Mouse (Mus musculus) C3H10T1/2 (cell line): Measurements from ENCODE around the gene Tmem150c. TPM values are rescaled to one million over a fixed set of nuclear protein-coding genes. Genes with fewer than 3 reads are reported as not detected.

Source experiments
- polyA plus RNA-seq, 2 experiments: library from polyadenylated mRNA; unstranded; fragments of >200 nt; fragmentation: generic; extraction: Trizol; gene quantifications; one replicate each; pipeline ENCODE4 v1.2.1; 2012; ENCODE audit warnings: missing spikeins in 2 of 2

Tmem150c gene
- polyA plus RNA-seq = not detected

GRCm38 (mm10) chr5:100159638-100159973 lies at the start of gene Tmem150c:
TSS of gene Tmem150c (minus strand) at chr5:100159808.

GRCm38 (mm10) chr5:100039602-100040142 lies 119.9 kb downstream of the Tmem150c start, which contains the start of the genes Hnrnpdl and Enoph1:
TSS of gene Hnrnpdl (minus strand) at chr5:100039664.
TSS of gene Enoph1 (plus strand) at chr5:100039985.

Other genes starting within 250 kb of the Tmem150c start
- gene Hnrnpd, start 180.9 kb downstream of the Tmem150c start, polyA plus RNA-seq = 10 to 100 TPM; 38.7 to 90.0 TPM
- gene 4930524J08Rik, start 180.7 kb downstream of the Tmem150c start, polyA plus RNA-seq = 10 to 100 TPM in 1 of 2 experiments, 1 to 10 TPM in 1; 7.9 to 12.0 TPM
- gene Hnrnpdl, start 120.1 kb downstream of the Tmem150c start, polyA plus RNA-seq = 10 to 100 TPM in 1 of 2 experiments, 1 to 10 TPM in 1; 7.6 to 40.2 TPM
- 10 to 100 TPM; 10.7 to 11.7 TPM for gene Enoph1, start 119.8 kb downstream of the Tmem150c start, polyA plus RNA-seq